Mouse (Mus musculus) forebrain, embryonic 13.5 days (tissue): ENCODE data around the gene Clec16a. TPM values are rescaled to one million over a fixed set of nuclear protein-coding genes. Genes with fewer than 3 reads are reported as not detected.

Source experiments
- ATAC-seq: fragments of 200-750 bp; cut with Nextera tagmentation; 2 replicates; pipeline ENCODE4 v1.8.0; 2017
- H3K27ac ChIP-seq: fragments of 300-500 bp; sonication (generic); 2 replicates; pipeline ENCODE4 v1.5.1; 2015; ENCODE audit warnings: inconsistent platforms, mild to moderate bottlenecking, moderate library complexity
- H3K27me3 ChIP-seq: fragments of 300-500 bp; sonication (generic); 2 replicates; pipeline ENCODE4 v1.6.1; 2015; ENCODE audit warnings: mild to moderate bottlenecking, inconsistent platforms
- H3K36me3 ChIP-seq: fragments of 300-500 bp; sonication (generic); 2 replicates; pipeline ENCODE4 v1.6.1; 2015; ENCODE audit warnings: mild to moderate bottlenecking, inconsistent platforms; ENCODE audit not compliant: poor library complexity, severe bottlenecking
- H3K4me1 ChIP-seq: fragments of 300-500 bp; sonication (generic); 2 replicates; pipeline ENCODE4 v1.6.1; 2015; ENCODE audit warnings: inconsistent platforms
- H3K4me2 ChIP-seq: fragments of 300-500 bp; sonication (generic); 2 replicates; pipeline ENCODE4 v1.6.1; 2015; ENCODE audit warnings: inconsistent platforms, mild to moderate bottlenecking, moderate library complexity
- H3K4me3 ChIP-seq: fragments of 300-500 bp; sonication (generic); 2 replicates; pipeline ENCODE4 v1.5.1; 2015; ENCODE audit warnings: mild to moderate bottlenecking, inconsistent platforms
- H3K9ac ChIP-seq: fragments of 300-500 bp; sonication (generic); 2 replicates; pipeline ENCODE4 v1.6.1; 2015; ENCODE audit warnings: mild to moderate bottlenecking, inconsistent platforms
- H3K9me3 ChIP-seq: fragments of 300-500 bp; sonication (generic); replicated peaks from 2 replicates; pipeline ENCODE4 v1.6.1; 2016; ENCODE audit warnings: inconsistent platforms
- WGBS: fragments of 180-500 bp; shearing (Covaris S2); methylation state at CpG from one replicate; pipeline ENCODE4 v1.1.7; 2015; 5-methylcytosine and 5-hydroxymethylcytosine counted together
- polyA plus RNA-seq: library from polyadenylated mRNA; unstranded; fragments of >200 nt; fragmentation: Nextera tagmentation; extraction: Ambion mirVana; gene quantifications from 2 replicates; pipeline ENCODE4 v1.2.1, GENCODE M21; 2015

The Clec16a gene
- polyA plus RNA-seq, 1 experiment from 2014 or later = 61.7 TPM

- ATAC-seq = no peak
- Histone ChIP-seq H3K4me2 (no peak overlapping the region), H3K27me3 (no peaks in the 10 kb centered on the region), H3K36me3 (no peaks in the 10 kb centered on the region), H3K27ac (no peak overlapping the region), H3K9me3 (no peaks in the 10 kb centered on the region), H3K4me1 (no peaks in the 10 kb centered on the region), H3K9ac (no peak overlapping the region), H3K4me3 (no peak overlapping the region)
- 96% methylated on average over 2 of the region's 2 CpGs for WGBS
Measured at GRCm38 (mm10) chr16:10674957-10675356, 129.8 kb downstream of the Clec16a start.

- Histone ChIP-seq H3K9ac (no peak overlapping the region), H3K4me3 (no peak overlapping the region), H3K4me2 (no peak overlapping the region), H3K36me3 (no peaks in the 10 kb centered on the region), H3K4me1 (no peaks in the 10 kb centered on the region), H3K9me3 (no peaks in the 10 kb centered on the region), H3K27ac (no peak overlapping the region), H3K27me3 (no peaks in the 10 kb centered on the region)
- no peak for ATAC-seq
- 86% methylated on average over 1 of the region's 1 CpGs for WGBS
Measured at GRCm38 (mm10) chr16:10675612-10676011, 130.5 kb downstream of the Clec16a start.

- WGBS = 79% methylated on average over 3 of the region's 3 CpGs
Measured at GRCm38 (mm10) chr16:10676461-10677066, 131.4 kb downstream of the Clec16a start.

GRCm38 (mm10) chr16:10682521-10682920, 137.4 kb downstream of the Clec16a start:
- no peak overlapping the region for H3K27ac ChIP-seq
- no peak overlapping the region for H3K9ac ChIP-seq
- no peaks in the 10 kb centered on the region for H3K36me3 ChIP-seq
- H3K4me2 ChIP-seq = no peak overlapping the region
- H3K9me3 ChIP-seq = no peaks in the 10 kb centered on the region
- whole genome bisulfite sequencing = 86% methylated on average over 2 of the region's 2 CpGs
- no peak for ATAC-seq
- H3K4me1 ChIP-seq = no peaks in the 10 kb centered on the region
- H3K27me3 ChIP-seq = no peaks in the 10 kb centered on the region
- H3K4me3 ChIP-seq = no peak overlapping the region

More at GRCm38 (mm10) chr16:10676461-10677066, 131.4 kb downstream of the Clec16a start:
- no peak overlapping the region for H3K4me3 ChIP-seq
- no peak overlapping the region for H3K9ac ChIP-seq
- no peaks in the 10 kb centered on the region for H3K27me3 ChIP-seq
- no peak overlapping the region for H3K4me2 ChIP-seq
- no peaks in the 10 kb centered on the region for H3K4me1 ChIP-seq
- no peak overlapping the region for H3K27ac ChIP-seq
- ATAC-seq = no peak
- no peaks in the 10 kb centered on the region for H3K9me3 ChIP-seq
- no peaks in the 10 kb centered on the region for H3K36me3 ChIP-seq

- 83% methylated on average over 8 of the region's 8 CpGs for WGBS
- Histone ChIP-seq H3K4me1 (no peaks in the 10 kb centered on the region), H3K9me3 (no peaks in the 10 kb centered on the region), H3K27me3 (no peaks in the 10 kb centered on the region), H3K4me3 (no peak overlapping the region), H3K36me3 (no peaks in the 10 kb centered on the region), H3K27ac (no peak overlapping the region), H3K4me2 (no peak overlapping the region), H3K9ac (no peak overlapping the region)
- no peak for ATAC-seq
Measured at GRCm38 (mm10) chr16:10683193-10684000, 138.3 kb downstream of the Clec16a start.

GRCm38 (mm10) chr16:10689748-10690318, 144.7 kb downstream of the Clec16a start:
- Histone ChIP-seq H3K36me3 (peaks cover 11% of the 10 kb centered on the region), H3K27me3 (no peaks in the 10 kb centered on the region), H3K4me1 (no peaks in the 10 kb centered on the region; the same call in 1 of the 2 replicates), H3K4me2 (no peak overlapping the region), H3K4me3 (no peak overlapping the region), H3K9ac (no peak overlapping the region), H3K27ac (no peak overlapping the region), H3K9me3 (no peaks in the 10 kb centered on the region)
- ATAC-seq = no peak
- WGBS = 89% methylated on average over 6 of the region's 6 CpGs

GRCm38 (mm10) chr16:10690442-10690841, 145.3 kb downstream of the Clec16a start:
- WGBS = 92% methylated on average over 3 of the region's 3 CpGs

DNA sequence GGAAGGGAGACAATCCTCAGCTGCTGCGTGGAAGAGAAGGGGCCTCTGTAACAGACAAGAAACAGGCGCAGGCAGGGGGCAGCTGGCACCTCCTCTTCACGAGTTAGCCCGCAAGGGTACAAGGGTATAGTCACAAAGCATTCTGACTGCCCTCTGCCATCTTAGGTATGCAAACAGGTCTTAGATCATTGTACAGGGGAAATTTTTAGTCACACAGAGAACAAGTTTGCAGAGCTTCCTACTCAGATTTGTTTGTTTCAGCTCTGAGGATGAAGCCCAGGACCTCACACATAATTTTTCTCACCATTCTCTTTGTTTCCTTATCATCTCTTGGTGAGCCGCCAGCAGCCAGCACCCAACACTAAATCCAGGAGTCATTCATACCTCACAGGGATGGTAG, 146.6 kb downstream of the Clec16a start:
- no peaks in the 10 kb centered on the region; the same call in 1 of the 2 replicates for H3K4me1 ChIP-seq

More at GRCm38 (mm10) chr16:10690442-10690841, 145.3 kb downstream of the Clec16a start:
- no peak overlapping the region for H3K4me3 ChIP-seq
- H3K9ac ChIP-seq = no peak overlapping the region
- no peak overlapping the region for H3K27ac ChIP-seq
- H3K36me3 ChIP-seq = peaks cover 11% of the 10 kb centered on the region
- no peak for ATAC-seq
- no peaks in the 10 kb centered on the region; the same call in 1 of the 2 replicates for H3K4me1 ChIP-seq
- no peak overlapping the region for H3K4me2 ChIP-seq
- H3K9me3 ChIP-seq = no peaks in the 10 kb centered on the region
- H3K27me3 ChIP-seq = no peaks in the 10 kb centered on the region

GRCm38 (mm10) chr16:10692848-10693247, 147.7 kb downstream of the Clec16a start:
- 63% methylated on average over 8 of the region's 8 CpGs for WGBS
- Histone ChIP-seq H3K9ac (no peak overlapping the region), H3K9me3 (no peaks in the 10 kb centered on the region), H3K36me3 (peaks cover 14% of the 10 kb centered on the region), H3K4me1 (no peaks in the 10 kb centered on the region; the same call in 1 of the 2 replicates), H3K4me2 (no peak overlapping the region), H3K4me3 (no peak overlapping the region), H3K27me3 (no peaks in the 10 kb centered on the region), H3K27ac (no peak overlapping the region)
- ATAC-seq = no peak

More for the DNA sequence above, 146.6 kb downstream of the Clec16a start:
- Histone ChIP-seq H3K27ac (no peak overlapping the region), H3K9me3 (no peaks in the 10 kb centered on the region), H3K4me3 (no peak overlapping the region), H3K4me2 (no peak overlapping the region), H3K27me3 (no peaks in the 10 kb centered on the region), H3K9ac (no peak overlapping the region), H3K36me3 (peaks cover 14% of the 10 kb centered on the region)
- no peak for ATAC-seq
- 88% methylated on average over 5 of the region's 5 CpGs for WGBS

DNA sequence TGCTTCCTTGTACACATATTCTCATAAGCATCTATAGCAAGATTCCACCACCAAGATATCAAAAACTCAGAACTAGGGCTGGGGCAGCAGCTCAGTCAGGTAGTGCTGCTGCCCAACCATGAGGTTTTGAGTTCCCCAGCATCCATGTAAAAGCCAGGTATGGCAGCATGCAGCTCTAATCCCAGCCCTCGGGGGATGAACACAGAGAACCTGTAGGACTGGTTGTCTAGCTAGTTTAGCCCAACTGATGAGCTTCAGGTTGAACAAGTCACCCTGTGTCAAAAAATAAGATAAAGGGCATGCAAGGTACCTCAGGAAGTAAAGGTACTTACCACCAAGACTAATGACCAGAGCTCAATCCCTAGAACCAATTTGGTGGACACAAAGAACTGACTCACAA, 148.3 kb downstream of the Clec16a start:
- H3K36me3 ChIP-seq = peaks cover 14% of the 10 kb centered on the region
- no peaks in the 10 kb centered on the region for H3K9me3 ChIP-seq
- H3K4me1 ChIP-seq = no peaks in the 10 kb centered on the region; the same call in 1 of the 2 replicates
- no peak overlapping the region for H3K4me2 ChIP-seq
- H3K9ac ChIP-seq = no peak overlapping the region
- ATAC-seq = no peak
- no peak overlapping the region for H3K27ac ChIP-seq
- H3K27me3 ChIP-seq = no peaks in the 10 kb centered on the region
- no peak overlapping the region for H3K4me3 ChIP-seq
- 85% methylated on average over 1 of the region's 1 CpGs for WGBS

- Histone ChIP-seq H3K4me2 (no peak overlapping the region), H3K27ac (no peak overlapping the region), H3K4me1 (no peaks in the 10 kb centered on the region; the same call in 1 of the 2 replicates), H3K9ac (no peak overlapping the region), H3K4me3 (no peak overlapping the region), H3K36me3 (peaks cover 10% of the 10 kb centered on the region), H3K9me3 (no peaks in the 10 kb centered on the region), H3K27me3 (no peaks in the 10 kb centered on the region)
- WGBS = 57% methylated on average over 11 of the region's 11 CpGs
- ATAC-seq = no peak
Measured at GRCm38 (mm10) chr16:10694414-10694851, 149.3 kb downstream of the Clec16a start.
